Mouse (Mus musculus) ovary, postnatal 10 days (tissue): ENCODE results near the gene Wnt5b.

Experiments used
- DNase-seq: peaks from one replicate; pipeline ENCODE4 v3.0.0; 2022; ENCODE audit warnings: low spot score

Gene Wnt5b

DNA sequence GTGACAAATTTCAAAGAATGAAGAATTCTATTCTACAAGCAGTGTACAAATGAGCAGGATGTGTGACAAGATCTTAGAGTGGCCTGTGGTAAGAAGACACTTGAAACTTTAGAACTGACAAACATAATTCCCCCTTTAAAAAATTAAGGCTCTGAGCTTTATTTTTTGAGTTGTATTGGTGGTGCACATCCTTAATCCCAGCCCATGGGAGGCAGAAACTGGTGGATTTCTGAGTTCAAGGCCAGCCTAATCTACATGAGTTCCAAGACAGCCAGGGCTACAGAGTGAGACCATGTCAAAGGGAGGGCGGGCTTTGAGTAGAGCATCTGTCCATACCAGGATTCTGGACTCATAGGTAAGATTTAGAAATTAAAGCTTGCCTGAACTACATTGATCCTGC is 157.3 kb downstream of the Wnt5b start:
- no peak for DNase-seq

DNA sequence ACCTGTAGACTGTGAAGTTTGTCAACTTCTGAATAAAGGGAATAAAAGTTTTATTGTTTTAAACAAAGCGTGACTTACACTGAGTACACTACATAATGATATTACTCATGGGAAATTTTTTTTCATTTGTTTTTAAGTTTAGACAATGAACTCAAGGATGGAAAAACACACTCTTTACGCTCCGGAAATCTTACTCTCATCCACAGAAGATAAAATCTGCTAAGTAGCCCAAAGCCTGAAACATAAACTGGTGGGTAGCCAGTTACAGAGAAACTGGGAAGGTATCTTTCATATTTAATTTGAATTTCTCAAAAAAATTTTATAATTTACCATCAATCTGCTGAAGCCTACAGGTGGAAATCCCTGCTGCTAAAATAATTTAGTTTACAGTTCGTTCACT is 157.7 kb downstream of the Wnt5b start:
- no peak for DNase-seq

DNA sequence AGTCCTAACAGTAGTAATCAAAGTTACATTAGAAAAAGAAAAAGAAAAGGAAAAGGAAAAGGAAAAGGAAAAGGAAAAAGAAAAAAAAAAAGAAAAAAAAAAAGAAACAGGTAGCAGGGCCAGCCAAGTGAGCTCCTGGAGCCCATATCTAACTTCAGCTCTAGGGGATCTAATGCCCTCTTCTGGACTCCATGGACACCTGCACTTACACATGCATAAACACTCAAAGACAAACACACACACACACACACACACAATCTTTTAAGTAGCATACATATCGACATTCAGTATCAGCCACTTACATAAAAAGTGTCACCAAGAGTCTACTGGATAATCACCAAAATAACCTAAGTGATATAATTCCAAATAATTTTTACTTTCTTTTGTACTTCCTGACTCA is 158.5 kb downstream of the Wnt5b start:
- DNase-seq: no peak
